ENCODE assay signal across 24 mouse cellular contexts in the genomic region with DNA sequence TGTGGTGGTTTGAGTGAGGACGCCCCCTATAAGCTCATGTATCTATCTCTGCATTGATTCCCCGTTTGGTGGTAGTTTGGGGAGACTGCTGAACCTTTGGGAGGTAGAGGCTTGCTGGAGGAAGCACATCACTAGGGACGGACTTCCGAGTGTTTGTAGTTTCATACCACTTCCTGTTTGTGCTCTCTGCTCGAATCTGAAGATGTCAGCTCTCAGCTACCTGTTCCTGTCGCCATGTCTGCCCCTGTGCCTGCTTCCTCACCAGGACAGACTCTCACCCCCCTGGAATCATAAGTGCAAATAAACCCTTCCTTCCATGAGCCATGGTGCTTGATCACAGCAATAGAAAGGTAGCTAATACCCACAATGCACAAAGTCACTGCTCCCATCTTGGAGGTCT. TPM values are rescaled to one million over a fixed set of nuclear protein-coding genes. Genes with fewer than 3 reads are reported as not detected.
DNase-seq lines count a peak whose midpoint lies in the region; ATAC-seq and TF ChIP-seq lines count a peak whose summit lies in the region.
"Had no signal": no experiment of that assay in that cellular context is flagged by ENCODE, and none has a peak within 500 bp of the region (broad histone marks: within the 10 kb centered on the region; RNA-seq: fewer than 3 reads in every experiment).

No protein-coding gene starts in this region.

- peaks cover 9% of the 10 kb centered on the region for H3K27me3 ChIP-seq in heart, embryonic 10.5 days (ENCODE audit: insufficient read depth, poor library complexity, severe bottlenecking)
- no peaks in the 10 kb centered on the region for H3K27me3 ChIP-seq in intestine, postnatal 0 days (replicated peaks; ENCODE audit: control insufficient read depth, insufficient read depth, low read length)
- H3K27me3 ChIP-seq: embryonic facial prominence, embryonic 15.5 days; forebrain, embryonic 15.5 days; heart, embryonic 15.5 days; hindbrain, embryonic 13.5 days; stomach, embryonic 15.5 days had no signal

- WGBS in heart, embryonic 10.5 days: 65% methylated on average over 6 of the region's 6 CpGs
- WGBS in intestine, postnatal 0 days: 65% methylated on average over 6 of the region's 6 CpGs

- TF ChIP-seq CTCF in intestine, postnatal 0 days (IDR thresholded peaks at IDR 0.05; ENCODE audit: low read depth): no peak

- no peak overlapping the region for H3K9ac ChIP-seq in intestine, postnatal 0 days (ENCODE audit: low read depth, low read length)
- H3K9ac ChIP-seq: embryonic facial prominence, embryonic 15.5 days; forebrain, embryonic 15.5 days; heart, embryonic 15.5 days; hindbrain, embryonic 13.5 days; stomach, embryonic 15.5 days had no signal

- no peak overlapping the region for H3K27ac ChIP-seq in heart, embryonic 10.5 days
- H3K27ac ChIP-seq in intestine, postnatal 0 days (ENCODE audit: low read depth, low read length): no peak overlapping the region
- H3K27ac ChIP-seq: embryonic facial prominence, embryonic 15.5 days; forebrain, embryonic 15.5 days; heart, embryonic 15.5 days; hindbrain, embryonic 13.5 days; kidney, postnatal 0 days; midbrain, embryonic 10.5 days; stomach, embryonic 15.5 days had no signal

- peaks cover 30% of the 10 kb centered on the region for H3K4me1 ChIP-seq in heart, embryonic 10.5 days
- no peaks in the 10 kb centered on the region; the same call in 1 of the 2 replicates for H3K4me1 ChIP-seq in intestine, postnatal 0 days (replicated peaks; ENCODE audit: control insufficient read depth, insufficient read depth, low read length)
- H3K4me1 ChIP-seq: stomach, embryonic 15.5 days had no signal

- H3K36me3 ChIP-seq in heart, embryonic 10.5 days: no peaks in the 10 kb centered on the region
- H3K36me3 ChIP-seq in intestine, postnatal 0 days (ENCODE audit: control insufficient read depth, insufficient read depth): no peaks in the 10 kb centered on the region
- H3K36me3 ChIP-seq: embryonic facial prominence, embryonic 15.5 days; forebrain, embryonic 15.5 days; G1E; heart, embryonic 15.5 days; hindbrain, embryonic 13.5 days; midbrain, embryonic 10.5 days; stomach, embryonic 15.5 days had no signal

- no peak overlapping the region for H3K4me3 ChIP-seq in heart, embryonic 10.5 days
- no peak overlapping the region for H3K4me3 ChIP-seq in intestine, postnatal 0 days (ENCODE audit: low read depth, low read length)
- H3K4me3 ChIP-seq: embryonic facial prominence, embryonic 15.5 days; forebrain, embryonic 15.5 days; heart, embryonic 15.5 days; hindbrain, embryonic 13.5 days; midbrain, embryonic 10.5 days; stomach, embryonic 15.5 days had no signal

- ATAC-seq in megakaryocyte, adult 5-6 weeks (ENCODE audit: poor library complexity, severe bottlenecking): peak; percentile 62
- ATAC-seq in intestine, postnatal 0 days: no peak
- ATAC-seq: forebrain, embryonic 15.5 days; inflammation-experienced regulatory T-cells, adult 6 months had no signal

- peak; percentile 90 for DNase-seq in heart, adult 11 months
- DNase-seq in heart, embryonic 10.5 days (ENCODE audit: low spot score): no peak
- peak; percentile 49 for DNase-seq in CD4-positive, CD25-positive, alpha-beta regulatory T cell, adult 2 months (ENCODE audit: low read depth, low spot score)
- peak; percentile 51 for DNase-seq in thymus, postnatal 25 days
- no peak for DNase-seq in adrenal gland, postnatal 25 days
- no peak for DNase-seq in embryo, embryonic 10 days (ENCODE audit: low spot score)
- DNase-seq: cerebellum, adult 8-10 months; cerebellum, postnatal 36 days; heart, postnatal 36 days; kidney, adult 2 months; layer of hippocampus, postnatal 36 days had no signal

- no peaks in the 10 kb centered on the region for H3K9me3 ChIP-seq in heart, embryonic 10.5 days
- no peaks in the 10 kb centered on the region for H3K9me3 ChIP-seq in intestine, postnatal 0 days (ENCODE audit: control insufficient read depth)
- H3K9me3 ChIP-seq: embryonic facial prominence, embryonic 15.5 days; forebrain, embryonic 15.5 days; heart, embryonic 15.5 days; hindbrain, embryonic 13.5 days; midbrain, embryonic 10.5 days; stomach, embryonic 15.5 days had no signal

- no peak overlapping the region for H3K4me2 ChIP-seq in intestine, postnatal 0 days (replicated peaks; ENCODE audit: low read depth)
- H3K4me2 ChIP-seq: embryonic facial prominence, embryonic 15.5 days; forebrain, embryonic 15.5 days; heart, embryonic 15.5 days; hindbrain, embryonic 13.5 days; stomach, embryonic 15.5 days had no signal

RNA-seq across cellular contexts. Expression of a gene that starts 2.0 kb away (rescaled TPM):
- 1.8 and 2.4 TPM in 2 replicates for polyA plus RNA-seq in heart, embryonic 10.5 days (2016; fragmentation: Nextera tagmentation; extraction: Ambion mirVana)
- total RNA-seq in megakaryocyte, adult 5-6 weeks (2015): 0.36 TPM in 2 replicates
- 0.66 and 1.1 TPM in 2 replicates for total RNA-seq in megakaryocyte, adult 5-6 weeks (2017)
- total RNA-seq in adrenal gland, postnatal 25 days (2021): 4.3 and 6.4 TPM in 2 replicates
- polyA plus RNA-seq in intestine, postnatal 0 days (2015; fragmentation: Nextera tagmentation; extraction: Ambion mirVana): 0.54 and 0.66 TPM in 2 replicates
- total RNA-seq: CH12.LX; G1E; liver, adult 2 months had no signal
- polyA plus RNA-seq: G1E; liver, adult 2 months had no signal

RNA-seq across cellular contexts. Expression of a gene that starts 11.4 kb away (rescaled TPM):
- polyA plus RNA-seq in heart, embryonic 10.5 days (2016; fragmentation: Nextera tagmentation; extraction: Ambion mirVana): 3.9 and 4.8 TPM in 2 replicates
- 6.3 and 8.1 TPM in 2 replicates for total RNA-seq in megakaryocyte, adult 5-6 weeks (2015)
- 3.9 and 10.6 TPM in 2 replicates for total RNA-seq in megakaryocyte, adult 5-6 weeks (2017)
- total RNA-seq in adrenal gland, postnatal 25 days (2021): 15.5 and 16.3 TPM in 2 replicates
- polyA plus RNA-seq in intestine, postnatal 0 days (2015; fragmentation: Nextera tagmentation; extraction: Ambion mirVana): 16.5 and 17.1 TPM in 2 replicates
- polyA plus RNA-seq: G1E had no signal

Comparison
In these comparisons a context has a peak if more than half of its experiments do, and no peak if none do; other contexts are left out.
1. DNase-seq: peak in heart, adult 11 months (single experiment), CD4-positive, CD25-positive, alpha-beta regulatory T cell, adult 2 months (single experiment) and thymus, postnatal 25 days (single experiment); none in heart, embryonic 10.5 days (single experiment), adrenal gland, postnatal 25 days (single experiment) and embryo, embryonic 10 days (single experiment).